ENCODE assay signal across 10 mouse cellular contexts in the genomic region with DNA sequence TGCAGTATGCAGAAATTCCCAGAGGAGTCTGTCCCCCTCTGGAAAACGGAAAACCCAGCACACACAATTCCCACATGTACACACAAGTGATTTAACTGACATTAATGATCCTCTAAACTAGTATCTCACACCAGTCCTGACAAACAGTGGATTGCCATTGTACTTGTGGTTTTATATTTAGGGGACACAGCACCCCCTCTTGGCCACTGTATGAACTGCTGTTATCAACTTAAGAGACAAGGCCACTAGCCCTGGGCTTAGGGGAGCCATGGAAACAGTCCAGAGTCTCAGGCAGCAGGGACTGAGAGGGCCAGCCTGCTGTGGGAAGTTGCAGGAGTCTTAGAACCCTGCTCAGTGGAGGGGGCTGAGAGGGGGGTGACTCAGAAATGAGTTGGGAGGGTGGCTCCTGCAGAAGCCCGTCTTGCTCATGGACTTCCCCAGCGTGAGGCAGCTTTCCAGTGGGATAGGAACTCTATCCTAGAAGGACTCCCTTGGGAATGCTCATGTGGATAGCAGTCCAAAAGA. TPM values are rescaled to one million over a fixed set of nuclear protein-coding genes. Genes with fewer than 3 reads are reported as not detected.
DNase-seq lines count a peak whose midpoint lies in the region; ATAC-seq and TF ChIP-seq lines count a peak whose summit lies in the region.
"Had no signal": no experiment of that assay in that cellular context is flagged by ENCODE, and none has a peak within 500 bp of the region (broad histone marks: within the 10 kb centered on the region; RNA-seq: fewer than 3 reads in every experiment).

No protein-coding gene starts in this region.

- no peaks in the 10 kb centered on the region for H3K9me3 ChIP-seq in lung, postnatal 0 days (ENCODE audit: low read length)
- H3K9me3 ChIP-seq: liver, embryonic 15.5 days had no signal

- H3K27ac ChIP-seq in gastrocnemius, adult 2 months: no peak overlapping the region
- no peak overlapping the region for H3K27ac ChIP-seq in lung, postnatal 0 days (ENCODE audit: low read length)
- H3K27ac ChIP-seq: liver, embryonic 15.5 days had no signal

- no peaks in the 10 kb centered on the region for H3K27me3 ChIP-seq in lung, postnatal 0 days (replicated peaks; ENCODE audit: insufficient read depth, low read length)
- H3K27me3 ChIP-seq in splenic B cell, adult 2 months (ENCODE audit: control insufficient read depth, insufficient read depth, low read length, poor library complexity, severe bottlenecking): no peaks in the 10 kb centered on the region
- H3K27me3 ChIP-seq: liver, embryonic 15.5 days had no signal

- no peak for ATAC-seq in lung, postnatal 0 days

- no peak for TF ChIP-seq EP300 in lung, postnatal 0 days (IDR thresholded peaks at IDR 0.05)

- no peaks in the 10 kb centered on the region for H3K36me3 ChIP-seq in lung, postnatal 0 days (ENCODE audit: insufficient read depth, low read length)
- no peaks in the 10 kb centered on the region for H3K36me3 ChIP-seq in splenic B cell, adult 2 months (ENCODE audit: control insufficient read depth, insufficient read depth, low read length, poor library complexity, severe bottlenecking)
- H3K36me3 ChIP-seq: liver, embryonic 15.5 days had no signal

- H3K4me3 ChIP-seq in gastrocnemius, adult 2 months: no peak overlapping the region
- no peak overlapping the region for H3K4me3 ChIP-seq in lung, postnatal 0 days (ENCODE audit: low read depth, low read length)
- H3K4me3 ChIP-seq: liver, embryonic 15.5 days had no signal

- TF ChIP-seq CTCF in gastrocnemius, adult 2 months (IDR thresholded peaks at IDR 0.05): peak; percentile 26; the same call in 1 of the 2 replicates
- TF ChIP-seq CTCF in lung, postnatal 0 days (IDR thresholded peaks at IDR 0.05): peak; percentile 48

- 68% methylated on average over 3 of the region's 3 CpGs for WGBS in lung, postnatal 0 days

- no peak overlapping the region for H3K4me2 ChIP-seq in lung, postnatal 0 days (replicated peaks; ENCODE audit: low read depth, low read length)
- H3K4me2 ChIP-seq: liver, embryonic 15.5 days had no signal

- no peak overlapping the region for H3K9ac ChIP-seq in lung, postnatal 0 days (replicated peaks; ENCODE audit: low read depth)
- H3K9ac ChIP-seq: liver, embryonic 15.5 days had no signal

- intact Hi-C loops in gastrocnemius, adult 2 months (cut with DNase I): no loop called here

- no peaks in the 10 kb centered on the region for H3K4me1 ChIP-seq in lung, postnatal 0 days (ENCODE audit: insufficient read depth, low read depth, low read length)
- H3K4me1 ChIP-seq: liver, embryonic 15.5 days had no signal

- no peak for DNase-seq in gastrocnemius, adult 2 months
- no peak for DNase-seq in gastrocnemius, adult 18-20 months (ENCODE audit: low spot score)
- peak; percentile 8 for DNase-seq in lung, postnatal 0 days (ENCODE audit: low spot score)
- DNase-seq in lung, adult 18-20 months: no peak
- peak; percentile 17 for DNase-seq in c-Kit-positive CD71-positive TER-119-negative erythroid progenitor cells, embryonic 14.5 days (ENCODE audit: low read depth)
- DNase-seq in splenic B cell, adult 2 months (ENCODE audit: low read depth, low spot score): peak; percentile 61
- DNase-seq in yolk sac, embryonic 10.5 days (ENCODE audit: low spot score): no peak
- DNase-seq in spleen, postnatal 14 days (ENCODE audit: low spot score in 2 of 2): no peak

RNA-seq across cellular contexts. Expression of a gene that starts 4.2 kb away (rescaled TPM):
- not detected for total RNA-seq in gastrocnemius, adult 2 months (2021)
- total RNA-seq in gastrocnemius, adult 18-20 months (2021): not detected
- polyA plus RNA-seq in lung, postnatal 0 days (2015; fragmentation: Nextera tagmentation; extraction: Ambion mirVana): not detected in 2 replicates
- polyA plus RNA-seq: gonadal fat pad, adult 2 months; liver, embryonic 15.5 days had no signal

RNA-seq across cellular contexts. Expression of a gene that starts 18.2 kb away (rescaled TPM):
- total RNA-seq in gastrocnemius, adult 2 months (2021): not detected
- not detected for total RNA-seq in gastrocnemius, adult 18-20 months (2021)
- not detected in 2 replicates for polyA plus RNA-seq in lung, postnatal 0 days (2015; fragmentation: Nextera tagmentation; extraction: Ambion mirVana)
- polyA plus RNA-seq: gonadal fat pad, adult 2 months; liver, embryonic 15.5 days had no signal

RNA-seq across cellular contexts. Expression of a gene that starts 22.0 kb away (rescaled TPM):
- under 1 TPM in 1 of 2 experiments, not detected in 1; 0.14 TPM for total RNA-seq in gastrocnemius, adult 2 months (2021)
- not detected for total RNA-seq in gastrocnemius, adult 18-20 months (2021)
- polyA plus RNA-seq in lung, postnatal 0 days (2015; fragmentation: Nextera tagmentation; extraction: Ambion mirVana): 0.94 and 1.1 TPM in 2 replicates

RNA-seq across cellular contexts. Expression of a gene that starts 41.9 kb away (rescaled TPM):
- total RNA-seq in gastrocnemius, adult 2 months (2021): under 1 TPM; 0.14 to 0.18 TPM
- total RNA-seq in gastrocnemius, adult 18-20 months (2021): under 1 TPM; 0.12 to 0.16 TPM
- polyA plus RNA-seq in lung, postnatal 0 days (2015; fragmentation: Nextera tagmentation; extraction: Ambion mirVana): 3.0 and 3.1 TPM in 2 replicates

RNA-seq across cellular contexts. Expression of a gene that starts 48.9 kb away (rescaled TPM):
- total RNA-seq in gastrocnemius, adult 2 months (2021): not detected
- not detected for total RNA-seq in gastrocnemius, adult 18-20 months (2021)
- not detected in 2 replicates for polyA plus RNA-seq in lung, postnatal 0 days (2015; fragmentation: Nextera tagmentation; extraction: Ambion mirVana)
- polyA plus RNA-seq: gonadal fat pad, adult 2 months; liver, embryonic 15.5 days had no signal

Comparison
In these comparisons a context has a peak if more than half of its experiments do, and no peak if none do; other contexts are left out.
1. DNase-seq: peak in lung, postnatal 0 days (single experiment), c-Kit-positive CD71-positive TER-119-negative erythroid progenitor cells, embryonic 14.5 days (single experiment) and splenic B cell, adult 2 months (single experiment); none in gastrocnemius, adult 2 months (single experiment), gastrocnemius, adult 18-20 months (single experiment), lung, adult 18-20 months (0 of 2), yolk sac, embryonic 10.5 days (single experiment) and spleen, postnatal 14 days (0 of 2).